Mouse (Mus musculus) cerebellum, adult (tissue): ENCODE results near the gene Asb4.
"Not testable (repeated sequence)": the region's sequence is repeated elsewhere in the genome, so short reads cannot be mapped to it uniquely, and the experiment has no call there.

Experiments used
- ATAC-seq: cut with Nextera tagmentation; 2 replicates; pipeline ENCODE4 v1.9.2; 2017; ENCODE audit warnings: mild to moderate bottlenecking, moderate library complexity, mixed read lengths; ENCODE audit not compliant: insufficient number of reproducible peaks, low FRiP score, low TSS enrichment

The Asb4 gene

GRCm38 (mm10) chr6:5383336-5384177 lies at the start of gene Asb4:
Gene Asb4, plus strand, starts transcription at chr6:5383386.
- ATAC-seq = no peak

GRCm38 (mm10) chr6:5334021-5334420 lies 49.2 kb upstream of the Asb4 start:
- ATAC-seq = no peak

GRCm38 (mm10) chr6:5336016-5336415 lies 47.2 kb upstream of the Asb4 start:
- ATAC-seq = not testable (repeated sequence)

- not testable (repeated sequence) for ATAC-seq
Measured at GRCm38 (mm10) chr6:5338781-5339180, 44.4 kb upstream of the Asb4 start.

GRCm38 (mm10) chr6:5339283-5339682 lies 43.9 kb upstream of the Asb4 start:
- ATAC-seq = not testable (repeated sequence)

- ATAC-seq = no peak
Measured at GRCm38 (mm10) chr6:5344255-5344654, 38.9 kb upstream of the Asb4 start.

- no peak for ATAC-seq
Measured at GRCm38 (mm10) chr6:5357873-5358272, 25.3 kb upstream of the Asb4 start.

GRCm38 (mm10) chr6:5360402-5360801 lies 22.8 kb upstream of the Asb4 start:
- ATAC-seq = no peak

GRCm38 (mm10) chr6:5361987-5362386 lies 21.2 kb upstream of the Asb4 start:
- no peak for ATAC-seq

GRCm38 (mm10) chr6:5365845-5366244 lies 17.3 kb upstream of the Asb4 start:
- ATAC-seq = no peak

GRCm38 (mm10) chr6:5376884-5377283 lies 6.3 kb upstream of the Asb4 start:
- ATAC-seq = no peak

GRCm38 (mm10) chr6:5379048-5379447 lies 4.1 kb upstream of the Asb4 start:
- no peak for ATAC-seq

- no peak for ATAC-seq
Measured at GRCm38 (mm10) chr6:5379781-5380623, 3.2 kb upstream of the Asb4 start.

- ATAC-seq = no peak
Measured at GRCm38 (mm10) chr6:5380624-5381252, 2.4 kb upstream of the Asb4 start.

GRCm38 (mm10) chr6:5381918-5382582 lies 1.1 kb upstream of the Asb4 start:
- ATAC-seq = no peak

GRCm38 (mm10) chr6:5382583-5383215 lies 487 bp upstream of the Asb4 start:
- peak; percentile 91 for ATAC-seq

- ATAC-seq = no peak
Measured at GRCm38 (mm10) chr6:5384178-5384490, 948 bp downstream of the Asb4 start.

- no peak for ATAC-seq
Measured at GRCm38 (mm10) chr6:5385161-5385640, 2.0 kb downstream of the Asb4 start.

- no peak for ATAC-seq
Measured at GRCm38 (mm10) chr6:5386486-5386885, 3.3 kb downstream of the Asb4 start.

- ATAC-seq = no peak
Measured at GRCm38 (mm10) chr6:5387396-5387795, 4.2 kb downstream of the Asb4 start.
